Mouse (Mus musculus): ENCODE measurements at regions not wholly inside any gene's neighbourhood (a gene's known extent, or its start where the extent isn't known, plus 50 kb on each side); places are given as distances from the start of the nearest gene placed in this dataset.
A peak's percentile ranks its signal among the peaks of the same experiment; 100 is the strongest.

GRCm38 (mm10) chr11:18443156-18443555 is 489.5 kb upstream of the Etaa1 start:
- Histone ChIP-seq H3K4me1 (ENCODE audit: control insufficient read depth, insufficient read depth, low read length) (0 out of 2 replicates have a peak, but pooled peaks cover 3% of the 10 kb centered on the region), H3K36me3 (ENCODE audit: control insufficient read depth, insufficient read depth, low read length) (no peaks in the 10 kb centered on the region), H3K4me2 (ENCODE audit: low read depth) (no peak overlapping the region), H3K27ac (ENCODE audit: low read depth, low read length) (no peak overlapping the region), H3K9me3 (ENCODE audit: control insufficient read depth, low read length) (no peaks in the 10 kb centered on the region), H3K9ac (ENCODE audit: low read length) (no peak overlapping the region), H3K4me3 (ENCODE audit: low read depth, low read length) (no peak overlapping the region), H3K27me3 (ENCODE audit: control insufficient read depth, insufficient read depth, low read length) (no peaks in the 10 kb centered on the region)
- WGBS: 76% methylated on average over 2 of the region's 2 CpGs
- ATAC-seq (ENCODE audit: insufficient read depth, low FRiP score, low TSS enrichment) (no peak), DNase-seq (ENCODE audit: low spot score) (no peak)

- H3K9me3 ChIP-seq (ENCODE audit: control insufficient read depth, low read length): no peaks in the 10 kb centered on the region
- ATAC-seq (ENCODE audit: insufficient read depth, low FRiP score, low TSS enrichment): no peak
- WGBS: 61% methylated on average over 6 of the region's 6 CpGs
- H3K27ac ChIP-seq (ENCODE audit: low read depth, low read length): no peak overlapping the region
- no peak overlapping the region for H3K4me3 ChIP-seq (ENCODE audit: low read depth, low read length)
- no peaks in the 10 kb centered on the region for H3K36me3 ChIP-seq (ENCODE audit: control insufficient read depth, insufficient read depth, low read length)
- no peaks in the 10 kb centered on the region for H3K4me1 ChIP-seq (ENCODE audit: control insufficient read depth, insufficient read depth, low read length)
- DNase-seq (ENCODE audit: low spot score): peak; percentile 23
- H3K4me2 ChIP-seq (ENCODE audit: low read depth): no peak overlapping the region
- H3K9ac ChIP-seq (ENCODE audit: low read length): no peak overlapping the region
- H3K27me3 ChIP-seq (ENCODE audit: control insufficient read depth, insufficient read depth, low read length): no peaks in the 10 kb centered on the region
These were observed 484.3 kb upstream of the Etaa1 start for GRCm38 (mm10) chr11:18437834-18438611.

- no peak overlapping the region for H3K27ac ChIP-seq (ENCODE audit: low read depth, low read length)
- no peaks in the 10 kb centered on the region for H3K4me1 ChIP-seq (ENCODE audit: control insufficient read depth, insufficient read depth, low read length)
- no peak for DNase-seq (ENCODE audit: low spot score)
- H3K9me3 ChIP-seq (ENCODE audit: control insufficient read depth, low read length): no peaks in the 10 kb centered on the region
- no peak overlapping the region for H3K9ac ChIP-seq (ENCODE audit: low read length)
- no peak for ATAC-seq (ENCODE audit: insufficient read depth, low FRiP score, low TSS enrichment)
- H3K36me3 ChIP-seq (ENCODE audit: control insufficient read depth, insufficient read depth, low read length): no peaks in the 10 kb centered on the region
- H3K4me3 ChIP-seq (ENCODE audit: low read depth, low read length): no peak overlapping the region
- H3K27me3 ChIP-seq (ENCODE audit: control insufficient read depth, insufficient read depth, low read length): no peaks in the 10 kb centered on the region
- no peak overlapping the region for H3K4me2 ChIP-seq (ENCODE audit: low read depth)
- 93% methylated on average over 3 of the region's 3 CpGs for WGBS
These were observed 467.4 kb upstream of the Etaa1 start for GRCm38 (mm10) chr11:18421076-18421475.

GRCm38 (mm10) chr11:18413769-18414168 is 460.1 kb upstream of the Etaa1 start:
- Histone ChIP-seq H3K4me2 (ENCODE audit: low read depth) (no peak overlapping the region), H3K27ac (ENCODE audit: low read depth, low read length) (no peak overlapping the region), H3K4me3 (ENCODE audit: low read depth, low read length) (no peak overlapping the region), H3K9me3 (ENCODE audit: control insufficient read depth, low read length) (no peaks in the 10 kb centered on the region), H3K4me1 (ENCODE audit: control insufficient read depth, insufficient read depth, low read length) (no peaks in the 10 kb centered on the region; the same call in 1 of the 2 replicates), H3K36me3 (ENCODE audit: control insufficient read depth, insufficient read depth, low read length) (no peaks in the 10 kb centered on the region), H3K9ac (ENCODE audit: low read length) (no peak overlapping the region), H3K27me3 (ENCODE audit: control insufficient read depth, insufficient read depth, low read length) (no peaks in the 10 kb centered on the region)
- ATAC-seq (ENCODE audit: insufficient read depth, low FRiP score, low TSS enrichment) (no peak), DNase-seq (ENCODE audit: low spot score) (no peak)
- 77% methylated on average over 1 of the region's 1 CpGs for WGBS

GRCm38 (mm10) chr11:18408071-18408752 is 454.5 kb upstream of the Etaa1 start:
- 42% methylated on average over 8 of the region's 8 CpGs for WGBS
- DNase-seq (ENCODE audit: low spot score): no peak
- no peaks in the 10 kb centered on the region for H3K9me3 ChIP-seq (ENCODE audit: control insufficient read depth, low read length)
- H3K4me2 ChIP-seq (ENCODE audit: low read depth): no peak overlapping the region
- ATAC-seq (ENCODE audit: insufficient read depth, low FRiP score, low TSS enrichment): no peak
- no peaks in the 10 kb centered on the region; the same call in 1 of the 2 replicates for H3K4me1 ChIP-seq (ENCODE audit: control insufficient read depth, insufficient read depth, low read length)
- no peaks in the 10 kb centered on the region for H3K27me3 ChIP-seq (ENCODE audit: control insufficient read depth, insufficient read depth, low read length)
- no peak overlapping the region for H3K27ac ChIP-seq (ENCODE audit: low read depth, low read length)
- H3K36me3 ChIP-seq (ENCODE audit: control insufficient read depth, insufficient read depth, low read length): no peaks in the 10 kb centered on the region
- H3K4me3 ChIP-seq (ENCODE audit: low read depth, low read length): no peak overlapping the region
- no peak overlapping the region for H3K9ac ChIP-seq (ENCODE audit: low read length)

GRCm38 (mm10) chr11:18399561-18399960 is 445.9 kb upstream of the Etaa1 start:
- ATAC-seq (ENCODE audit: insufficient read depth, low FRiP score, low TSS enrichment) (no peak), DNase-seq (ENCODE audit: low spot score) (no peak)
- Histone ChIP-seq H3K36me3 (ENCODE audit: control insufficient read depth, insufficient read depth, low read length) (no peaks in the 10 kb centered on the region), H3K4me1 (ENCODE audit: control insufficient read depth, insufficient read depth, low read length) (peaks cover 4% of the 10 kb centered on the region; the same call in 1 of the 2 replicates), H3K4me2 (ENCODE audit: low read depth) (no peak overlapping the region), H3K27me3 (ENCODE audit: control insufficient read depth, insufficient read depth, low read length) (no peaks in the 10 kb centered on the region), H3K9ac (ENCODE audit: low read length) (no peak overlapping the region), H3K4me3 (ENCODE audit: low read depth, low read length) (no peak overlapping the region), H3K9me3 (ENCODE audit: control insufficient read depth, low read length) (no peaks in the 10 kb centered on the region), H3K27ac (ENCODE audit: low read depth, low read length) (no peak overlapping the region)
- WGBS: 64% methylated on average over 4 of the region's 4 CpGs

- Histone ChIP-seq H3K27me3 (ENCODE audit: control insufficient read depth, insufficient read depth, low read length) (no peaks in the 10 kb centered on the region), H3K4me2 (ENCODE audit: low read depth) (no peak overlapping the region), H3K9me3 (ENCODE audit: control insufficient read depth, low read length) (no peaks in the 10 kb centered on the region), H3K27ac (ENCODE audit: low read depth, low read length) (no peak overlapping the region), H3K4me1 (ENCODE audit: control insufficient read depth, insufficient read depth, low read length) (peaks cover 4% of the 10 kb centered on the region; the same call in 1 of the 2 replicates), H3K4me3 (ENCODE audit: low read depth, low read length) (no peak overlapping the region), H3K36me3 (ENCODE audit: control insufficient read depth, insufficient read depth, low read length) (no peaks in the 10 kb centered on the region), H3K9ac (ENCODE audit: low read length) (no peak overlapping the region)
- DNase-seq (ENCODE audit: low spot score): no peak
- 0 out of 2 replicates have a peak, but pooled peaks have one; percentile 31 for ATAC-seq (ENCODE audit: insufficient read depth, low FRiP score, low TSS enrichment)
- 54% methylated on average over 6 of the region's 6 CpGs for WGBS
These were observed 442.7 kb upstream of the Etaa1 start for GRCm38 (mm10) chr11:18396397-18396796.

- 91% methylated on average over 4 of the region's 4 CpGs for WGBS
- ATAC-seq (ENCODE audit: insufficient read depth, low FRiP score, low TSS enrichment): no peak
- Histone ChIP-seq H3K27me3 (ENCODE audit: control insufficient read depth, insufficient read depth, low read length) (no peaks in the 10 kb centered on the region), H3K36me3 (ENCODE audit: control insufficient read depth, insufficient read depth, low read length) (no peaks in the 10 kb centered on the region), H3K9me3 (ENCODE audit: control insufficient read depth, low read length) (no peaks in the 10 kb centered on the region), H3K27ac (ENCODE audit: low read depth, low read length) (no peak overlapping the region), H3K4me2 (ENCODE audit: low read depth) (no peak overlapping the region), H3K9ac (ENCODE audit: low read length) (no peak overlapping the region), H3K4me3 (ENCODE audit: low read depth, low read length) (no peak overlapping the region), H3K4me1 (ENCODE audit: control insufficient read depth, insufficient read depth, low read length) (peaks cover 4% of the 10 kb centered on the region; the same call in 1 of the 2 replicates)
- no peak for DNase-seq (ENCODE audit: low spot score)
These were observed 442.0 kb upstream of the Etaa1 start for GRCm38 (mm10) chr11:18395631-18396030.

All from neural tube, embryonic 11.5 days (tissue).